Mouse (Mus musculus): ENCODE measurements at regions not wholly inside any gene's neighbourhood (a gene's known extent, or its start where the extent isn't known, plus 50 kb on each side); places are given as distances from the start of the nearest gene placed in this dataset.

DNA sequence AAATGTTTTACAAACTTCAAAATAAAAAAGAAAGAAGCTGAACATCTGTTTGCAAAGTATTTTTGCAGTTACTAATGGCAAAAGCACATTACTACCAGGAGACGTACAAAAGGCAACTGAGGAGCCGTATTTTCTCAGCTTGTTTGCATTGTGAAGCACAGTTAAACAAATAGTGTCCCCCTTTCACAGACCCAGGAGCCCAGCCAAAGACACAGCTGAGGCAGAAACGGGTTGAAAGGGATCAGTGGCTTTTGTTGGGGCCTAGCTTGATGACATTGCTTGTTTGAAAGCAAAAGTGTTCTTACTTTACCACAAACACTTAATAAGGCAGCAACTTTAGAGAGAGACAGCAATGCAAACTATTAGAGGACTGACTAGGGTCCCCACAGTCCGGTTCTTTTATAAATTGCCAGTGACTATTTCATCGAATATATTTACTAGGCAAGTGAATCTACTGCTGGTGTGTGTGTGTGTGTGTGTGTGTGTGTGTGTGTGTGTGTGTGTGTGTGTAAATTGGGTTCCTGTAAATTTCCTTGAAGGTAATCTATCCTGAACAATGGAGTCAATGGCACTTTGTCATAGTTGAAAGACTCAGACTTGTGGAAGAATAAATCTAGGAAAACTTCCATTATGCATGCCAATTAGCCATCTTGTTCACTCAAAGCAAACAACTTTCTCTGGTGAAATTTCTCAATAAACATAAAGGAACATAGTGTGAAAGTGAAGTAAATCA lies 57.8 kb upstream of the Epha7 start:
- peak; percentile 43 for DNase-seq (ENCODE audit: extremely low spot score)

GRCm38 (mm10) chr4:28762378-28762777 lies 50.6 kb upstream of the Epha7 start:
- DNase-seq (ENCODE audit: extremely low spot score) = no peak

All from embryo, embryonic 9.5 days (tissue).